Mouse (Mus musculus) midbrain, embryonic 15.5 days (tissue): ENCODE data around the gene Ppp2r3a. TPM values are rescaled to one million over a fixed set of nuclear protein-coding genes. Genes with fewer than 3 reads are reported as not detected.

ENCODE experiments used
- ATAC-seq: fragments of 200-750 bp; cut with Nextera tagmentation; replicated peaks from 2 replicates; pipeline ENCODE4 v1.8.0; 2017; ENCODE audit warnings: moderate TSS enrichment
- H3K27ac ChIP-seq: fragments of 300-500 bp; sonication (generic); 2 replicates; pipeline ENCODE4 v1.5.1; 2015; ENCODE audit warnings: mild to moderate bottlenecking, inconsistent platforms
- H3K27me3 ChIP-seq: fragments of 300-500 bp; sonication (generic); replicated peaks from 2 replicates; pipeline ENCODE4 v1.6.1; 2015; ENCODE audit warnings: inconsistent platforms
- H3K36me3 ChIP-seq: fragments of 300-500 bp; sonication (generic); replicated peaks from 2 replicates; pipeline ENCODE4 v1.6.1; 2015; ENCODE audit warnings: inconsistent platforms
- H3K4me1 ChIP-seq: fragments of 300-500 bp; sonication (generic); 2 replicates; pipeline ENCODE4 v1.6.1; 2015; ENCODE audit warnings: inconsistent platforms
- H3K4me2 ChIP-seq: fragments of 300-500 bp; sonication (generic); 2 replicates; pipeline ENCODE4 v1.6.1; 2015; ENCODE audit warnings: inconsistent platforms, mild to moderate bottlenecking, moderate library complexity
- H3K4me3 ChIP-seq: fragments of 300-500 bp; sonication (generic); 2 replicates; pipeline ENCODE4 v1.5.1; 2015; ENCODE audit warnings: mild to moderate bottlenecking, inconsistent platforms
- H3K9ac ChIP-seq: fragments of 300-500 bp; sonication (generic); 2 replicates; pipeline ENCODE4 v1.6.1; 2015; ENCODE audit warnings: mild to moderate bottlenecking, inconsistent platforms
- H3K9me3 ChIP-seq: fragments of 300-500 bp; sonication (generic); 2 replicates; pipeline ENCODE4 v1.6.1; 2016; ENCODE audit warnings: inconsistent platforms
- WGBS: fragments of 180-500 bp; shearing (Covaris S2); methylation state at CpG from one replicate; pipeline ENCODE4 v1.1.7; 2015; ENCODE audit warnings: mixed read lengths; 5-methylcytosine and 5-hydroxymethylcytosine counted together
- polyA plus RNA-seq: library from polyadenylated mRNA; unstranded; fragments of >200 nt; fragmentation: Nextera tagmentation; extraction: Ambion mirVana; gene quantifications from 2 replicates; pipeline ENCODE4 v1.2.1, GENCODE M21; 2015

The Ppp2r3a gene
- polyA plus RNA-seq, 1 experiment from 2014 or later: 26.0 TPM

- Histone ChIP-seq H3K27me3 (no peaks in the 10 kb centered on the region), H3K27ac (no peak overlapping the region), H3K4me2 (no peak overlapping the region), H3K4me1 (peaks cover 24% of the 10 kb centered on the region), H3K9ac (no peak overlapping the region), H3K36me3 (no peaks in the 10 kb centered on the region), H3K4me3 (no peak overlapping the region), H3K9me3 (no peaks in the 10 kb centered on the region)
- ATAC-seq: no peak
- WGBS: 66% methylated on average over 7 of the region's 7 CpGs
Observed at GRCm38 (mm10) chr9:101247541-101247940, 4.1 kb downstream of the Ppp2r3a start.

- Histone ChIP-seq H3K4me2 (no peak overlapping the region), H3K9ac (no peak overlapping the region), H3K9me3 (no peaks in the 10 kb centered on the region), H3K27ac (no peak overlapping the region), H3K4me1 (peaks cover 24% of the 10 kb centered on the region), H3K27me3 (no peaks in the 10 kb centered on the region), H3K36me3 (no peaks in the 10 kb centered on the region), H3K4me3 (no peak overlapping the region)
- WGBS: 93% methylated on average over 5 of the region's 5 CpGs
- ATAC-seq: no peak
Observed at GRCm38 (mm10) chr9:101245493-101245892, 6.1 kb downstream of the Ppp2r3a start.

GRCm38 (mm10) chr9:101243711-101244110, 7.9 kb downstream of the Ppp2r3a start:
- Histone ChIP-seq H3K27me3 (no peaks in the 10 kb centered on the region), H3K9ac (no peak overlapping the region), H3K27ac (no peak overlapping the region), H3K36me3 (no peaks in the 10 kb centered on the region), H3K4me1 (peaks cover 7% of the 10 kb centered on the region; the same call in 1 of the 2 replicates), H3K4me3 (no peak overlapping the region), H3K4me2 (no peak overlapping the region), H3K9me3 (no peaks in the 10 kb centered on the region)
- no peak for ATAC-seq
- WGBS: 72% methylated on average over 2 of the region's 2 CpGs

GRCm38 (mm10) chr9:101240161-101240560, 11.4 kb downstream of the Ppp2r3a start:
- no peak overlapping the region for H3K9ac ChIP-seq
- WGBS: 83% methylated on average over 3 of the region's 3 CpGs
- no peak for ATAC-seq

GRCm38 (mm10) chr9:101235786-101236185, 15.8 kb downstream of the Ppp2r3a start:
- H3K27ac ChIP-seq: no peak overlapping the region

More at GRCm38 (mm10) chr9:101240161-101240560, 11.4 kb downstream of the Ppp2r3a start:
- no peaks in the 10 kb centered on the region for H3K27me3 ChIP-seq
- H3K36me3 ChIP-seq: no peaks in the 10 kb centered on the region
- no peak overlapping the region for H3K27ac ChIP-seq
- no peak overlapping the region for H3K4me3 ChIP-seq
- H3K4me2 ChIP-seq: no peak overlapping the region
- no peaks in the 10 kb centered on the region for H3K4me1 ChIP-seq
- no peaks in the 10 kb centered on the region for H3K9me3 ChIP-seq

GRCm38 (mm10) chr9:101232034-101232433, 19.6 kb downstream of the Ppp2r3a start:
- Histone ChIP-seq H3K9ac (no peak overlapping the region), H3K4me1 (no peaks in the 10 kb centered on the region), H3K9me3 (no peaks in the 10 kb centered on the region), H3K36me3 (no peaks in the 10 kb centered on the region), H3K4me3 (no peak overlapping the region), H3K27me3 (no peaks in the 10 kb centered on the region), H3K27ac (no peak overlapping the region), H3K4me2 (no peak overlapping the region)
- 83% methylated on average over 6 of the region's 6 CpGs for whole genome bisulfite sequencing
- no peak for ATAC-seq

More at GRCm38 (mm10) chr9:101235786-101236185, 15.8 kb downstream of the Ppp2r3a start:
- Histone ChIP-seq H3K36me3 (no peaks in the 10 kb centered on the region), H3K9ac (no peak overlapping the region), H3K4me2 (no peak overlapping the region), H3K9me3 (no peaks in the 10 kb centered on the region), H3K4me3 (no peak overlapping the region), H3K4me1 (no peaks in the 10 kb centered on the region), H3K27me3 (no peaks in the 10 kb centered on the region)
- WGBS: 96% methylated on average over 2 of the region's 2 CpGs
- no peak for ATAC-seq

- no peak for ATAC-seq
- no peaks in the 10 kb centered on the region for H3K4me1 ChIP-seq
- no peak overlapping the region for H3K9ac ChIP-seq
- no peaks in the 10 kb centered on the region for H3K27me3 ChIP-seq
- no peaks in the 10 kb centered on the region for H3K9me3 ChIP-seq
- H3K4me3 ChIP-seq: no peak overlapping the region
- WGBS: 88% methylated on average over 3 of the region's 3 CpGs
- no peak overlapping the region for H3K27ac ChIP-seq
- no peak overlapping the region for H3K4me2 ChIP-seq
- no peaks in the 10 kb centered on the region for H3K36me3 ChIP-seq
Observed at GRCm38 (mm10) chr9:101230028-101230427, 21.6 kb downstream of the Ppp2r3a start.

GRCm38 (mm10) chr9:101228892-101229291, 22.7 kb downstream of the Ppp2r3a start:
- H3K4me1 ChIP-seq: no peaks in the 10 kb centered on the region
- H3K4me3 ChIP-seq: no peak overlapping the region
- H3K4me2 ChIP-seq: no peak overlapping the region
- H3K27ac ChIP-seq: no peak overlapping the region
- no peaks in the 10 kb centered on the region for H3K36me3 ChIP-seq
- no peaks in the 10 kb centered on the region for H3K9me3 ChIP-seq
- no peak for ATAC-seq
- no peak overlapping the region for H3K9ac ChIP-seq
- H3K27me3 ChIP-seq: no peaks in the 10 kb centered on the region

- Histone ChIP-seq H3K4me2 (no peak overlapping the region), H3K4me3 (no peak overlapping the region), H3K36me3 (no peaks in the 10 kb centered on the region), H3K27ac (no peak overlapping the region), H3K4me1 (peaks cover 5% of the 10 kb centered on the region; the same call in 1 of the 2 replicates), H3K27me3 (no peaks in the 10 kb centered on the region), H3K9ac (no peak overlapping the region), H3K9me3 (no peaks in the 10 kb centered on the region)
- no peak for ATAC-seq
- 38% methylated on average over 1 of the region's 1 CpGs for WGBS
Observed at GRCm38 (mm10) chr9:101207984-101208383, 43.6 kb downstream of the Ppp2r3a start.

GRCm38 (mm10) chr9:101206516-101206915, 45.1 kb downstream of the Ppp2r3a start:
- H3K9ac ChIP-seq: no peak overlapping the region
- H3K27me3 ChIP-seq: no peaks in the 10 kb centered on the region
- no peaks in the 10 kb centered on the region for H3K9me3 ChIP-seq
- no peak for ATAC-seq
- H3K4me1 ChIP-seq: peaks cover 5% of the 10 kb centered on the region; the same call in 1 of the 2 replicates
- H3K4me2 ChIP-seq: no peak overlapping the region
- no peak overlapping the region for H3K4me3 ChIP-seq
- 69% methylated on average over 4 of the region's 4 CpGs for WGBS
- no peaks in the 10 kb centered on the region for H3K36me3 ChIP-seq
- no peak overlapping the region for H3K27ac ChIP-seq

- Histone ChIP-seq H3K9me3 (no peaks in the 10 kb centered on the region), H3K27me3 (no peaks in the 10 kb centered on the region), H3K27ac (no peak overlapping the region), H3K9ac (no peak overlapping the region), H3K4me2 (no peak overlapping the region), H3K36me3 (no peaks in the 10 kb centered on the region), H3K4me1 (peaks cover 9% of the 10 kb centered on the region; the same call in 1 of the 2 replicates), H3K4me3 (no peak overlapping the region)
- 72% methylated on average over 1 of the region's 1 CpGs for WGBS
- no peak for ATAC-seq
Observed at GRCm38 (mm10) chr9:101205216-101205615, 46.4 kb downstream of the Ppp2r3a start.

- no peak for ATAC-seq
- Histone ChIP-seq H3K27me3 (no peaks in the 10 kb centered on the region), H3K4me2 (no peak overlapping the region), H3K9ac (no peak overlapping the region), H3K36me3 (no peaks in the 10 kb centered on the region), H3K4me1 (peaks cover 9% of the 10 kb centered on the region; the same call in 1 of the 2 replicates), H3K4me3 (no peak overlapping the region), H3K9me3 (no peaks in the 10 kb centered on the region), H3K27ac (no peak overlapping the region)
- WGBS: 87% methylated on average over 3 of the region's 3 CpGs
Observed at GRCm38 (mm10) chr9:101204059-101204458, 47.5 kb downstream of the Ppp2r3a start.

GRCm38 (mm10) chr9:101200627-101201026, 51.0 kb downstream of the Ppp2r3a start:
- no peak for ATAC-seq
- Histone ChIP-seq H3K36me3 (no peaks in the 10 kb centered on the region), H3K4me3 (no peak overlapping the region), H3K4me1 (peaks cover 4% of the 10 kb centered on the region; the same call in 1 of the 2 replicates), H3K9me3 (no peaks in the 10 kb centered on the region), H3K4me2 (no peak overlapping the region), H3K27me3 (no peaks in the 10 kb centered on the region), H3K27ac (0 out of 2 replicates have a peak overlapping the region, but pooled peaks have one; percentile 18), H3K9ac (no peak overlapping the region)
- WGBS: 51% methylated on average over 5 of the region's 5 CpGs
